Mouse (Mus musculus) ovary, adult 18-20 months (tissue): ENCODE data around the gene Fam83c.

ENCODE experiments used
- DNase-seq: peaks from one replicate; pipeline ENCODE4 v3.0.0; 2022; ENCODE audit warnings: low spot score, mixed read lengths

The Fam83c gene

GRCm38 (mm10) chr2:155826630-155827424 lies 7.8 kb downstream of the Fam83c start, which contains the start of gene Eif6:
Gene Eif6, minus strand, starts transcription at chr2:155826925.
- DNase-seq, result peak; percentile 80

GRCm38 (mm10) chr2:155825904-155826629 lies 8.6 kb downstream of the Fam83c start:
- DNase-seq, result no peak

GRCm38 (mm10) chr2:155823722-155824121 lies 10.9 kb downstream of the Fam83c start:
- no peak for DNase-seq

- no peak for DNase-seq
Observed at GRCm38 (mm10) chr2:155820779-155821178, 13.9 kb downstream of the Fam83c start.

GRCm38 (mm10) chr2:155819449-155820251 lies 15.0 kb downstream of the Fam83c start:
- no peak for DNase-seq

- DNase-seq, result no peak
Observed at GRCm38 (mm10) chr2:155819392-155819448, 15.4 kb downstream of the Fam83c start, which contains the start of gene BC029722. Gene BC029722, minus strand, starts transcription at chr2:155819426.

GRCm38 (mm10) chr2:155818596-155819391 lies 15.9 kb downstream of the Fam83c start:
- peak; percentile 92 for DNase-seq

GRCm38 (mm10) chr2:155817301-155818245 lies 17.1 kb downstream of the Fam83c start:
- peak; percentile 56 for DNase-seq

GRCm38 (mm10) chr2:155816179-155816578 lies 18.5 kb downstream of the Fam83c start:
- no peak for DNase-seq

GRCm38 (mm10) chr2:155814829-155815228 lies 19.8 kb downstream of the Fam83c start:
- no peak for DNase-seq

- no peak for DNase-seq
Observed at GRCm38 (mm10) chr2:155812637-155813036, 22.0 kb downstream of the Fam83c start.

- DNase-seq, result no peak
Observed at GRCm38 (mm10) chr2:155811821-155812396, 22.7 kb downstream of the Fam83c start.

- DNase-seq, result no peak
Observed at GRCm38 (mm10) chr2:155809620-155810019, 25.0 kb downstream of the Fam83c start.

- no peak for DNase-seq
Observed at GRCm38 (mm10) chr2:155807408-155807807, 27.2 kb downstream of the Fam83c start.

- peak; percentile 55 for DNase-seq
Observed at GRCm38 (mm10) chr2:155806548-155806947, 28.1 kb downstream of the Fam83c start.

- no peak for DNase-seq
Observed at GRCm38 (mm10) chr2:155805925-155806255, 28.8 kb downstream of the Fam83c start.

- peak; percentile 36 for DNase-seq
Observed at GRCm38 (mm10) chr2:155805231-155805924, 29.3 kb downstream of the Fam83c start.

- DNase-seq, result no peak
Observed at GRCm38 (mm10) chr2:155804053-155804452, 30.6 kb downstream of the Fam83c start.

- DNase-seq, result no peak
Observed at GRCm38 (mm10) chr2:155802761-155803160, 31.9 kb downstream of the Fam83c start.

- DNase-seq, result no peak
Observed at GRCm38 (mm10) chr2:155798613-155799012, 36.0 kb downstream of the Fam83c start.
